Mouse (Mus musculus) spleen, adult 12 weeks (tissue): Measurements from ENCODE around the gene Gpsm3.

ENCODE experiments used
- DNase-seq: peaks from one replicate; pipeline ENCODE4 v3.0.0; 2022; ENCODE audit warnings: low spot score

The Gpsm3 gene

GRCm38 (mm10) chr17:34629796-34630603 lies 40.4 kb downstream of the Gpsm3 start:
- no peak for DNase-seq

- no peak for DNase-seq
These were observed 41.2 kb downstream of the Gpsm3 start for GRCm38 (mm10) chr17:34630761-34631301.

DNA sequence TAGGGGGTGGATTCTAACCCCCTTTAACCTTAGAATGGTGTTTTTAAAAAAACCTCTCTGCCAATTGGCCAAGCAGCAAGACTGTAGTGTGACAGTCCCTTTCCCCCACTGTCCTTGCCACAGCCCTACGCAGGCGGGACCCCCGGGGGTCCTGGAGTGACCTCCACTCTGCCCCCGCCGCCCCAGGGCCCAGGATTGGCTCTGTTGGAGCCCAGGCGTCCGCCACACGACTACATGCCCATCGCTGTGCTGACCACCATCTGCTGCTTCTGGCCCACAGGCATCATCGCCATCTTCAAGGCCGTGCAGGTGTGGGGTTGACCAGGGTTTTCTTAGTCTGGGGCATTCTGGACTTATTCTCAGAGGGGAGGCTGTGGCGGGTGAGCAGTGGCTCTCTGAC lies 42.0 kb downstream of the Gpsm3 start:
- DNase-seq, result no peak

GRCm38 (mm10) chr17:34632261-34632691 lies 42.7 kb downstream of the Gpsm3 start:
- peak; percentile 42 for DNase-seq

- DNase-seq, result no peak
These were observed 46.1 kb downstream of the Gpsm3 start for GRCm38 (mm10) chr17:34635671-34636070.

DNA sequence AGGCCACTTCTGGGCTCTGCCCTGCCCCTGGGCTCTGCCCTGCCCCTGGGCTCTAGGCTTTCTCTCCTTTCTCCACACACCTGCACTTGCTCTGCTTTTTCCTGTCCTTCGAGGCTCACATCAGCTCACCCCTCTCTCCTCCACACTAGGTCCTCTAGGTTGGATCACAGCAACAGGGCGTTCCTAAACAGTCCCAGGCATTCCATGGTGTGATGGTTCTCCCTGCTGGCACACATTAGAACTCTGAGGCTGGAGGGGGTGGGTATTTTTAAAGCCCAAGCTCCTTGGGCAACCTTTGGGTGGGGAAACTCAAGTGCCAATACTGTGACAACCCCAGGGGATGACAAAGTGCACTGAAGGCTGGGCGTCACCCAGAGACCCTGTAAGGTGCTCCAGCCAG lies 47.9 kb downstream of the Gpsm3 start:
- DNase-seq, result no peak

GRCm38 (mm10) chr17:34639461-34640255 lies 50.1 kb downstream of the Gpsm3 start:
- DNase-seq, result no peak

GRCm38 (mm10) chr17:34640778-34641601 lies 51.4 kb downstream of the Gpsm3 start:
- DNase-seq, result no peak
